Mouse (Mus musculus): ENCODE measurements around the gene Vav3.

Vav3 gene

DNA sequence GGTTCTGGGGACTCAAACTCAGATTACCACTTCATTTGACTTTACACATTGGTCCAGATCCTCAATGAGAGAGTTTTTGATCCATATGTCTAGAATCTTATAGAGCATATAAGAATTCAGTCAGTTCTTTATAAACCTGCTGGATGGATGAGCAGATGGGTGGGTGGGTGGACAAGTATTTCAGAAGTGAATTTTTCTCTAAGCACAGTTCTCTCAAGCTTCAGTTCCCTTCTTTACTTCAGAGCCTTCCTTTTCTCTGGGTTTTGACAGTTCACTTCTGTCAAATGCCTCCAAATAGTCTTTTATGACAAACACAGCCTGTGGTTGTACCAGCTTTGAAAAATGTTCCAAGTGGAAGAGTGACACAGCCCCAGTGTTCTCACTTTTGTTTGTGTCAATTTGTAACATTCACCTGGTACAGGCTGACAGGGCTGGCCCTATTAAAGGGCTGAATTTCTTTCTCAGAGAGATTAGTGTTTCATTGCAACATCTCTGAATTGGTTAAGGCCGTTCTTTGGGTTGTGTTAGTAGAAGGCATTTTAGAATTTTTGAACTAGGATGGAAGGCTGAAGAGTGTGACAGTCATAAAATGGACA is 159.5 kb downstream of the Vav3 start:
- no peak for DNase-seq (ENCODE audit: low read depth, low spot score)

GRCm38 (mm10) chr3:109509784-109510183 is 169.3 kb downstream of the Vav3 start:
- DNase-seq (ENCODE audit: low read depth, low spot score): no peak

DNA sequence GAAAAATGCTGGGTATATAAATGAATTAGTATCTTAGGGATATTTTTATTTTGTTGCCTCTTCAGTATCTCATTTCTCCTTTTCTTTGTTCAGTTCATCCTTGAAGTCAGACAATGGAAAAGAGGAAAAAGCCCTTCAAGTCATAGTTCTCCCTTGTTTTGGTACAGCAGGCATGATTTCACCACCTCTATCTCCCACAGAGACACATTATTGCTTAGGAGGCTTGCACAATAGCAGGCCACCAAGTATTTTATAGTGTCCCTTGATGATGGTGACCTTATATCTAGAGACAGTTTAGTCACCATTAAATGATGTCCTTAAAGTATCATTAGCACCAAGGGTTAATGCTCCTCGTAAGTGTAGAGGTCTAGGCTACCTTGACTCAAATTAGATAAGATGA is 171.4 kb downstream of the Vav3 start:
- no peak for DNase-seq (ENCODE audit: low read depth, low spot score)

- no peak for DNase-seq (ENCODE audit: low read depth, low spot score)
Measured at GRCm38 (mm10) chr3:109515479-109515878, 175.0 kb downstream of the Vav3 start.

- DNase-seq (ENCODE audit: low read depth, low spot score): no peak
Measured at GRCm38 (mm10) chr3:109516372-109516771, 175.9 kb downstream of the Vav3 start.

GRCm38 (mm10) chr3:109522115-109522514 is 181.7 kb downstream of the Vav3 start:
- DNase-seq (ENCODE audit: low read depth, low spot score): no peak

- DNase-seq (ENCODE audit: low read depth, low spot score): no peak
Measured at GRCm38 (mm10) chr3:109525825-109526224, 185.4 kb downstream of the Vav3 start.

GRCm38 (mm10) chr3:109526246-109526645 is 185.8 kb downstream of the Vav3 start:
- peak; percentile 88 for DNase-seq (ENCODE audit: low read depth, low spot score)

- DNase-seq (ENCODE audit: low read depth, low spot score): no peak
Measured at GRCm38 (mm10) chr3:109526651-109527050, 186.2 kb downstream of the Vav3 start.

- no peak for DNase-seq (ENCODE audit: low read depth, low spot score)
Measured at GRCm38 (mm10) chr3:109528688-109529087, 188.2 kb downstream of the Vav3 start.

DNA sequence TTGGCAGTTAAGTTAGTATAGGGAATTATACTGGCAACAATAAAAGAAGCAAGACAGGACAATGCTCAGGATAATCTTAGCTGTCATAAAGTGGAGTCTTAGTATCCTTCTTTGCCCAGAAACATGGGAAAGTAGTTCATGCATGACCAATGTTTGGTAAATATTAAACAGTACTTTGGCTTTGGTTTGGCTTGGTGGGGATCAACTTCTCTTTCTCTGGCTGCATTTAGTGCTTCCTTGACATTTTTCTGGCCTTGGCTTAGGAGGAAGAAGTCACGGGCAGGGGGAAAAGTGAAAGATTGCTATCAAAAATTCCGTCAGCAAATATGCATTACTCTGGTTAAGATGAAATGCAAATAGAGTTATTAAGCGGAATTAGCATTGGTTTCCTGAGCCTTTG is 197.2 kb downstream of the Vav3 start:
- no peak for DNase-seq (ENCODE audit: low read depth, low spot score)

DNA sequence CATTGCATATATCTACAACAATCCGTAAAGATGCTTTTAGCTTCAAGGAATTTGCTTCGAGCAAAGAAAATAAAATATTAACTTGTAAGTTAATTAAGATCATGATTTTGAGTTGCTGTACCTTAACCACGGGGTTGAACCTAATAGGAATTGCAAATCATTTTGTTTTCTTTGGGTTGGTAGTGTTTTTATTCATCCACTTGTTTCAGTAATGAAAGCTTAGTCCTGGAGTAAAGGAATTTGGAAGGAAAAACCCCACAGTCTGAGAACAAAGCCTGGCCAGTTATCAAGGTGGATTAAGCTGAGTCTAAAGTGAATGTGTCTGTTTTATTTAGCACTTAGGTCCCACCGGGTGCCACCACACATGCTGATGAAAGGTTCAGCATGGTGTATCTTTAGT is 199.6 kb downstream of the Vav3 start:
- DNase-seq (ENCODE audit: low read depth, low spot score): no peak

DNA sequence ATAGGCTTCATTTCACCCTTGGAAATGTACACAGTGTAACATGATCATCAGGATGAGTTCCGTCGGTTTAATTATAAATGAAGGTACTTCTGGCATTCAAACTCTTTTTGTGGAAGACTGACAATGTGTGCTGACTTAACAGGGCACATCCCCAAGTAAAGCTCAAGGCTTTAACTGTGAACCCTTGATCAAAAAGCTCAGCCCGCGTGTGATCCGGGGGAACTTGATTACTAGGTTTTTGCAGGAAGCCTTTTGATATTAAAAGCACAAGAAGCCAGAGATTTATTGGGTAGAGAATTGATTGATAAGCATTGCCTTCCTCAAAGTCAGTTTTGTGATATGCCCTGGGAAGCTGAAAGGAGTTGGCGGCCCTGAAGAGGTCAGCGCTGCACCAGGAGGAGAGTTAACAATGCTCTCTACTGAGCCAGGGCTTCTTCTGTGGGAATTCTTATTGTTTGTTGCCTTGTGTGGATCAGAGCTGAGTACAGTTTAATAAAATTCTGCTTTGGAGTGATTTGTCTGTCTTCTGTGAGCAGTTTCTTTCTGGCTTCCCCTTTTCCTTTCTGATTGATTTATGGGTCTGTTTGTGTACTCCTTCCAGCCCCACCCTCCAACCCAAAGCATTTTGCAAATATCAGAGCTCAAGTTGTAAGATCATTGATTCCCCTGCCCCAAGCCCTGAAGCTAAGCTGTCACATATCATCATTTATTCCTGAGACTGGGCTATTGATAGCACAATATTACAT is 204.2 kb downstream of the Vav3 start:
- DNase-seq (ENCODE audit: low read depth, low spot score): no peak

DNA sequence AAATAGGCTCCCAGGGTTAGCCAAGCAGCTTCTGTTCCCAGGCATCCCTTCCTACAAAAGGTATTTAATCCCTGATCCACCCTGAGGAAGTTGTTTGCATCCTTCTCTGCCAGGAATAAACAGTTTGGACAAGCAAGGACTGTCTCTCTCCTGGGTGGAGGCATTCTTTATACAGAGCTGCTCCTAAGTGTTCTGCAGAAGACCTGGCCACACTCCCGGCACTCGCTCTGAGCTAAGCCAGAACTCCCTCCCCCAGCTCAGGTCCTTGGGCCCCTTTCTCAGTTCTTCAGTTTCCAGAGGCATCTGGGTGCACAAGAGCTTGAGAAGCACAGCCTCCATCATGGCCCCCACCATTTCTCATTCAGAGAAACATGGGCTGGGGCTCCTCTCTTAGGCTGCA is 216.9 kb downstream of the Vav3 start:
- DNase-seq (ENCODE audit: low read depth, low spot score): no peak

- peak; percentile 77 for DNase-seq (ENCODE audit: low read depth, low spot score)
Measured at GRCm38 (mm10) chr3:109561295-109561694, 220.8 kb downstream of the Vav3 start.

DNA sequence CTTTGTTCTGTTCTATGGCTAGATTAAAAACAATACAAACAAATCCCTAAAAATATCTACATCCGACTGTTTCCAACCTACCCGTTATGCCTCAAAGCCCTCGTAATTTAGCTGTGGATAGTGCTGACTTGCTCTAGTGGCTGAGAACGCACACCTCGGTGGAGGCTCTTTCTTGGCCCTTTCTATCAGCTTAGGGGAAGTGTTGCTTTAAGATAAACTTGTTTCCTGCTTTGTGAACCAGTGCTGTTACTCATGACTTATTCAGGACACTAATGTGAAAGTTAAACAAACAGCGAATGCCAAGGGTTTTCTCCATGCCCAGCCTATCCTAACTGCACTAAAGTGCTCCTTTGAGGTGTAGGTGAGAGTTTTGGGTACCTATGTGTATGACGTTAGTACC is 221.3 kb downstream of the Vav3 start:
- DNase-seq (ENCODE audit: low read depth, low spot score): no peak

GRCm38 (mm10) chr3:109562268-109562667 is 221.8 kb downstream of the Vav3 start:
- no peak for DNase-seq (ENCODE audit: low read depth, low spot score)

DNA sequence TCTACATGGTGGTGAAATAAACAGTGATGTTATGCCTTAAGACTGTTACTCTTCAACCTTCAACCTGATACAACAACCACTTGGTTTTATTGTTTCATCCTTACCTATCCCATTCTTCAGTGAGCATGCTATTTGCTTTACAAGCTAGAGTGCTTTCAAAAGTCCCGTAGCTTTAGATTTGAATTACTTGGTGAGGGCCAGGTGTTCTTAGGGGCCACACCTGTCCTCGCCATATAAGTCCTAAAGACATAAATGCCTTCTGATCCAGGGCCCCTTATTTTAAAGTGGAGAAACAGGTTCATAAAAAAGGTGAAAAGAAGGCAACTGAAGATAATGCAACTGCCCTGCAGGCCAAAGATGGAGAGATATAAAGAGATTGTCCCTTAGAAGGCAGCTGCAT is 224.0 kb downstream of the Vav3 start:
- no peak for DNase-seq (ENCODE audit: low read depth, low spot score)

GRCm38 (mm10) chr3:109568542-109569265 is 228.3 kb downstream of the Vav3 start:
- no peak for DNase-seq (ENCODE audit: low read depth, low spot score)

DNA sequence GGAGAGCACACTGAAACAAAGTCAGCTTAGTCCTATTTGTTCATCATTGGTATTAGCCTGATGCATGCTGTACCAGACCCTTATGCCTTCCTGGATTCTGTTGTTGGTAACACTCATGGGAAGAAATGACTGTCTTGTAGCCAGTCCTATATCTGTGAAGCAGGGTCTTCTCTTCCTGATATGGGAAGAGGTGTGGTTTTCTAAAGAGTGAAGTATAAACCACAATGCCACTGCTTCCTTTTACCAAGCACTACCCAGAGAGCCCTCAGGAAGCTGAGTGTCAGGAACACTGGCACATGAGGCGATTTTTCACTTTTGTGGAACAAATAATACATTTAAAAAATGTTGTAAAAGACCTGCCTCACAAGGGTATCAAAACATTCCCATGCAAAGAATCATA is 231.0 kb downstream of the Vav3 start:
- DNase-seq (ENCODE audit: low read depth, low spot score): no peak

- no peak for DNase-seq (ENCODE audit: low read depth, low spot score)
Measured at GRCm38 (mm10) chr3:109572871-109573270, 232.4 kb downstream of the Vav3 start.

DNA sequence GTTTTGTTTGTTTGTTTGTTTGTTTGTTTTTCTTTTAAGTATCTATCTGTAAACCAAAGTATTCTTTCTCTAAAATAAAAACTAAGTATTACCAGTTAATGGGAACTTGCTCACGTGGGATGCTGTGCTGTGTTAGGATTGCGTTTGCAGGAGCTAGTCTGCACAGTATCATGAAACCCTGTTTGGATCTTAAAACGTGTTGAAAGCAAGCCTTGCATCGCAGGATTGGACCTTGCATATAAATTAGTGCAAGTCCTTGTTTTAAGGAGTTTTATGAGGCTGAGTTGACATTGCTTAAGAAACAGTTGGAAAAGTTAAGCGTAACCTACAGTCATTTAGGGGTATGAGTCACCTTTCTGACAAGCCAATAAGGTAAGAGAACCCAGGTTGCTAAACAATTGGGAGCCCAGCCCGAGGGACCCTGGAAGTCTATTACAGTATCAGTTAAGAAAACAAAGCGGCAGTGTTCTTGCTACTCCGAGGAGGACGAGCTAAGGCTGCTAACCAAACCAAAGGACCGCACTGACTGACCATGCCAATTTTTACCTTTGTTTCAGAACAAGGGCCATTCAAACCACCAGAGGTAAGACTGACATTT is 233.2 kb downstream of the Vav3 start:
- no peak for DNase-seq (ENCODE audit: low read depth, low spot score)

Measured in mesoderm, embryonic 11.5 days (tissue).